Mouse (Mus musculus) thymus, postnatal 0 days (tissue): ENCODE results near the gene Wbp2nl. TPM values are rescaled to one million over a fixed set of nuclear protein-coding genes. Genes with fewer than 3 reads are reported as not detected.

Experiments
- DNase-seq: peaks from one replicate; pipeline ENCODE4 v3.0.0-alpha.2; 2015; ENCODE audit warnings: low spot score
- polyA plus RNA-seq: library from polyadenylated mRNA; unstranded; fragments of >200 nt; fragmentation: Nextera tagmentation; extraction: Ambion mirVana; gene quantifications from 2 replicates; pipeline ENCODE4 v1.2.1, GENCODE M21; 2015

Gene Wbp2nl
- polyA plus RNA-seq, 1 experiment from 2014 or later, result 0.22 TPM

- no peak for DNase-seq
These were observed 19.1 kb downstream of the Wbp2nl start for GRCm38 (mm10) chr15:82317839-82318238.

- no peak for DNase-seq
These were observed 20.9 kb downstream of the Wbp2nl start for GRCm38 (mm10) chr15:82319613-82320012.

- DNase-seq, result no peak
These were observed 23.4 kb downstream of the Wbp2nl start for GRCm38 (mm10) chr15:82322195-82322594.

DNA sequence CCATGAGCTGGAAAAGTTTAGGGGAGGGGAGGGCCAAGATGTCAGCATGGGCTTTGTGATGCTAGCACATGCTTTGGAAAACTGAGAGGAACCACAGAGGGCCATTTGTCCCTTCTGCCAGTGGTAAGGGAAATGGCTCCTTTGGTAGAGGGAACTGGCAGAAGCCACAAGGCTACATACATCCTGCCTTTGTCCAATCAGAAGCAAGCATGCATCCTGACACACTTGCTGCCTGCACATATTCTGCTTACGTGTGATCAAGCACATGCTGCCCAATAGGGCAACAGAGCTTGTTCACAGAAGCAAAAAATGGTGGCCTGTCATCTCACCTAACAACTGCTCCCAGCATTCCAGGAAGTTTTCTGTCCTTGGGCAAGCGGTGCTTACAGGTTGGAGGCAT, 26.6 kb downstream of the Wbp2nl start:
- DNase-seq, result peak; percentile 53

DNA sequence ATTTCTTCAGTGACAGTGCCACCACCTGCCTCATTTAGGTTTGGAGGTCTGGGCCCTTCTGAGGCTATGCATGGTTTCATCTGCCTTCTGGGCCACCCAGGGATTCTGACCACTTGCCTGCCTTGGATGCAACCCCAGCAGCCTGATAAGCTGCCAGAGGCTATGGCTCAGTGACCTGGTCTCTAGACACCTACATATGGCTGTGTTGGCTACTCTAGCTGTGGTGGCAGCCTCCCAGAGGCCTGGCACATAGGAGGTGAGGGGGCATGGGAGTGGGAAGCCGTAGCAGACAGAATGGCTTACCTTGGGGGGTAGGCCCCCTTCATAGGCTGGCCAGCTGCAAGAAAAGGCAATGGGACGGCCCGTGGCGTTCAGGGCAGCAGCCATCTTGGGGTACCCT, 36.4 kb downstream of the Wbp2nl start:
- DNase-seq, result no peak

GRCm38 (mm10) chr15:82336629-82337028, 37.9 kb downstream of the Wbp2nl start:
- DNase-seq, result no peak

- no peak for DNase-seq
These were observed 39.1 kb downstream of the Wbp2nl start for GRCm38 (mm10) chr15:82337875-82338274.

- DNase-seq, result peak; percentile 98
These were observed 39.9 kb downstream of the Wbp2nl start, which contains the start of the genes Naga, Pheta2 and Smdt1 for GRCm38 (mm10) chr15:82338593-82339112. TSS of gene Naga (minus strand) at chr15:82338925. TSS of gene Pheta2 (plus strand) at chr15:82338942. TSS of gene Smdt1 (plus strand) at chr15:82338959.

DNA sequence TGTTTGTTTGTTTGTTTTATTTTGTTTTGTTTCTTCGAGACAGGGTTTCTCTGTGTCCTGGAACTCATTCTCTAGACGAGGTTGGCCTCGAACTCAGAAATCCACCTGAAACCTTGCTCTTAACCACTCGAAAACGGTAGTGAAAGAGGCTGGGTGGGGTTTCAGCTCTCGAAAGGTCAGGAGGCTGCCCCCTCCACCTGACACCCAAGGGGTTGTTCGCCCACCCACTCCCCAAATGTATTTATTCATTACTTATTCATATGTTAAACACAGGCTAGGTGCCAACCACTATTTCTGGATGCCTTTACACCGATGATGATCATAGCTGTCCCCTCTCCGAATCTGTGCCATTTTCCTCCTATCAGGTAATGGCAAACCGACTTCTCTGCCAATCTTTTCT, 40.4 kb downstream of the Wbp2nl start:
- DNase-seq, result no peak

GRCm38 (mm10) chr15:82339634-82340254, 41.0 kb downstream of the Wbp2nl start:
- no peak for DNase-seq

DNA sequence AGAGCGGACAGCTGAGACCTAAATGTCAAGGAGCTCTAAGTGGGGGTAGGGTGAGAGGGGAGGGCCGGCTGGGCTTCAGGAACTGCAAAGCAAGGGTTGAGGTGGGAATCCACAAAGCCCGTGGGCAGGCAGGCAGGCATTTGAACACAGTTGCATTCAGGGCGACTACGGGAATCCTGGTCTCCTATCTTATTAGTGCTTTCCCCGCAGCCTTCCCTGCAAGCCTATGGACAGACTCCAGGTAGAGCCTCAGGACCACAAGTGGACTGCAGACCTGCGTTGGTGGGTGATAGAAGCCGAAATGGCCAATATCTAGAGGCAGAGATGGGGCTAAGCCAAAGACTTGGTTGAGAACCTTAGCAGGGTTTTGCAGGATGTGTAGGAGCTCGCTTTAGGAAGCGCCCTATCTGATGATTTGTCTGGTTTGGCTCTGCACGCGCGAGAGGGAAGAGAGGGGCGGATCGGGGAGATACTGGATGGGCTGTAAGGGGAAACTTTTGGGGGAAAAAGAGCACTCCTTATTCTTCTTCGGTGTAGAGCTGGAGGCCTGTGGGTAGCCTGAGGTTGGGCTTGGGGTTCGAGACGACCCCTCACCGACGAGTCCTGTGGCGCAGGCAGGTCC, 41.8 kb downstream of the Wbp2nl start:
- DNase-seq, result no peak

DNA sequence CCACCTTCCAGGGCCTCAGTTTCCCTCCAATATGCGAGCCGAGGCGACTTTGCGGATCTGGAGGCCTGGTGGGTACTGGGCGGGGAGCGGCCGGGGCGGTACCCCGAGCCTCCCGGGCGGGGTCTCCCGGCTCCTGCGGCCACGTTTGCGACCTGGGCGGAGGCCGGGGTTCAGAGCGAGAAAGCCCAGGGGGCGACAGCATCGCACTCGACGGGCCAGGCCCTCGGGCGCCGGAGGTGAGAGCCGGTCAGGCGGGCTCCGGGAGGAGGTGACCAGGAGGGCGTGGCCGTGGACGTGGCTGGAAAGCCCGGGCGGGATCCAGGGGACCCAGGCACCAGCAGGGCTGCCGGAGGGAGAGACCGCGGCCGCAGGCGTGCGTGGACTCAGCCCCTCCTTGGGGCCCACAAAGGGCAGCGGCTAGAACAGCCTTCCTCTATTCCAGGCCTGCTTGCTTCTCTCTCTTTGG, 42.3 kb downstream of the Wbp2nl start:
- DNase-seq, result no peak

GRCm38 (mm10) chr15:82341675-82342542, 43.2 kb downstream of the Wbp2nl start:
- peak; percentile 60 for DNase-seq

- DNase-seq, result no peak
These were observed 43.8 kb downstream of the Wbp2nl start for GRCm38 (mm10) chr15:82342543-82342935.

DNA sequence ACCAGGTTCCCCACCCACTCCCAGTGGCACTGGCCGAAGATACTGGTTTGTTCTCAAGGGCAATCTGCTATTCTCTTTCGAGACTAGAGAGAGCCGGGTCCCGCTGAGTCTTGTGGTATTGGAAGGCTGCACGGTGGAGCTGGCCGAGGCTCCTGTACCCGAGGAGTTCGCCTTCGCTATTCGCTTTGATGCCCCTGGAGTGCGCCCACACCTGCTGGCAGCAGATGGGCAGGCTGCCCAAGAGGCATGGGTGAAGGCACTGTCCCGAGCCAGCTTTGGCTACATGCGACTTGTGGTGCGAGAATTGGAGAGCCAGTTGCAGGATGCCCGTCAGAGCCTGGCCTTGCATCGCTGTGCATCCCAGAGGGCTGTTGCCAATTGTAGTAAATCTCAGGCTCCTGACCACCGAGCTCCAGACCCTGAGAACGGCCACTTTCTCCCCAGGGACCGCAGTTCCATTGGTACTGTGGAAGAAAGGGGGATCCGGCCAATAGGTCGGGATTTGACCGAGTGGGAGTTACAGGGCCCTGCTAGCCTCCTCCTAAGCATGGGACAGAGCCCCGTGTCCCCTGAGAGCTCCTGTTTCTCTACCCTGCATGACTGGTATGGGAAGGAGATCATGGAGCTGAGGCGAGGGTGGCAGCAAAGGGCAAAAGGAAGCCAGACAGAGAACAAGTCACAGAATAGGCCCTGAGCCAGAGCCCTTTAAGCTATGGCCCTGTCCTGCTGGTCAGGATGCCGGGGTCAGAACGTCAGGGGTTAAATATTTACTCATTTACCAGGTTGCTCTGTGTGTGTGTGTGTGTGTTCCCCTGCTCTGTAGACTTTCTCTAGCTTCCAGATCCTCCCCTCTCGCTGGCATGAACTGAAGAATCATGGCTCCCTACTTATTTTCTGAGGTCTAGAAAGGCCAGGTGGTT, 44.9 kb downstream of the Wbp2nl start:
- DNase-seq, result no peak

DNA sequence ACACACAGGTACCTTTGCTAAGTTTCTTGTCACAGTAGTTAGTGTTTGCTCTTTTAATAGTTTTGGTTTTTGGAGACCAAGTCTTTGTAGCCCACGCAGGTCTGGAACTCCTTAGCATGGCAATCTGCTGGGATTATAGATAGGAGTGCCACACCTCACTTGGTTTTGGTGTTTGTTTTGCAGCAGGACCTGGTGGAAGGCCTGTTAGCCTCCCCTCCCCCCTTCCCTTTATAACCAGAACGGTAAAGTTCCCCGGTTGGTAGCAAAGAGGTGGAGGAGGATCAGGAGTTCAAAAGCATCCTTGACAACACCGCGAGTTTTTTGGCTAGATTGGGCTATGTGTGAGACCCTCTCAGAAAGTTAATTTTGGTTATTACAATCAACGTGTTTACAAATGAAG, 46.2 kb downstream of the Wbp2nl start:
- no peak for DNase-seq

GRCm38 (mm10) chr15:82345820-82346470, 47.2 kb downstream of the Wbp2nl start:
- peak; percentile 99 for DNase-seq

GRCm38 (mm10) chr15:82346580-82347302, 48.0 kb downstream of the Wbp2nl start:
- DNase-seq, result no peak

- DNase-seq, result no peak
These were observed 48.5 kb downstream of the Wbp2nl start for GRCm38 (mm10) chr15:82347303-82347676.

GRCm38 (mm10) chr15:82347852-82348251, 49.1 kb downstream of the Wbp2nl start:
- DNase-seq, result no peak
